Mouse (Mus musculus) hindlimb bud, embryonic 11.5 days (tissue): ENCODE results near the gene Iqgap3.

ENCODE experiments used
- DNase-seq: peaks from one replicate; pipeline ENCODE4 v3.0.0-alpha.2; 2012; ENCODE audit warnings: low read depth, low spot score; ENCODE audit errors: extremely low spot score

Gene Iqgap3

GRCm38 (mm10) chr3:88094126-88094525 lies 12.4 kb downstream of the Iqgap3 start:
- no peak for DNase-seq

- no peak for DNase-seq
These were observed 15.9 kb downstream of the Iqgap3 start for GRCm38 (mm10) chr3:88097666-88098065.

GRCm38 (mm10) chr3:88100251-88100650 lies 18.5 kb downstream of the Iqgap3 start:
- no peak for DNase-seq

- no peak for DNase-seq
These were observed 20.0 kb downstream of the Iqgap3 start for GRCm38 (mm10) chr3:88101736-88102135.

- no peak for DNase-seq
These were observed 20.4 kb downstream of the Iqgap3 start for GRCm38 (mm10) chr3:88102196-88102595.

- no peak for DNase-seq
These were observed 20.8 kb downstream of the Iqgap3 start for GRCm38 (mm10) chr3:88102611-88103010.

GRCm38 (mm10) chr3:88106126-88106525 lies 24.4 kb downstream of the Iqgap3 start:
- no peak for DNase-seq

- no peak for DNase-seq
These were observed 27.4 kb downstream of the Iqgap3 start for GRCm38 (mm10) chr3:88109126-88109525.

- DNase-seq = no peak
These were observed 32.6 kb downstream of the Iqgap3 start for GRCm38 (mm10) chr3:88114396-88114795.

GRCm38 (mm10) chr3:88120117-88120651 lies 38.4 kb downstream of the Iqgap3 start:
- DNase-seq = no peak

GRCm38 (mm10) chr3:88121164-88122131 lies 39.7 kb downstream of the Iqgap3 start:
- no peak for DNase-seq

- no peak for DNase-seq
These were observed 43.4 kb downstream of the Iqgap3 start for GRCm38 (mm10) chr3:88125195-88125594.

GRCm38 (mm10) chr3:88126181-88126580 lies 44.4 kb downstream of the Iqgap3 start:
- no peak for DNase-seq

GRCm38 (mm10) chr3:88127636-88128035 lies 45.9 kb downstream of the Iqgap3 start:
- DNase-seq = no peak

- no peak for DNase-seq
These were observed 46.3 kb downstream of the Iqgap3 start for GRCm38 (mm10) chr3:88128056-88128455.

GRCm38 (mm10) chr3:88129006-88129405 lies 47.2 kb downstream of the Iqgap3 start:
- no peak for DNase-seq

GRCm38 (mm10) chr3:88131071-88131470 lies 49.3 kb downstream of the Iqgap3 start:
- DNase-seq = no peak

- DNase-seq = no peak
These were observed 50.7 kb downstream of the Iqgap3 start for GRCm38 (mm10) chr3:88132492-88132891.

- DNase-seq = no peak
These were observed 51.5 kb downstream of the Iqgap3 start for GRCm38 (mm10) chr3:88133187-88133771.

GRCm38 (mm10) chr3:88136346-88136745 lies 54.6 kb downstream of the Iqgap3 start:
- DNase-seq = no peak

- DNase-seq = no peak
These were observed 55.2 kb downstream of the Iqgap3 start for GRCm38 (mm10) chr3:88136945-88137494.

- DNase-seq = no peak
These were observed 56.0 kb downstream of the Iqgap3 start for GRCm38 (mm10) chr3:88137821-88138220.
